Mouse (Mus musculus) midbrain, embryonic 14.5 days (tissue): ENCODE data around the gene Rps6kl1. TPM values are rescaled to one million over a fixed set of nuclear protein-coding genes. Genes with fewer than 3 reads are reported as not detected.
"Not testable (repeated sequence)": the region's sequence is repeated elsewhere in the genome, so short reads cannot be mapped to it uniquely, and the experiment has no call there.

Experiments used
- ATAC-seq: fragments of 200-750 bp; cut with Nextera tagmentation; 2 replicates; pipeline ENCODE4 v1.8.0; 2017; ENCODE audit warnings: moderate number of reproducible peaks, moderate library complexity; ENCODE audit not compliant: low FRiP score, low TSS enrichment
- DNase-seq: peaks from one replicate; pipeline ENCODE4 v3.0.0-alpha.2; 2015
- H3K27ac ChIP-seq: fragments of 300-500 bp; sonication (generic); replicated peaks from 2 replicates; pipeline ENCODE4 v1.5.1; 2014; ENCODE audit warnings: mild to moderate bottlenecking, low read depth, low read length, moderate library complexity
- H3K27me3 ChIP-seq: fragments of 300-500 bp; sonication (generic); 2 replicates; pipeline ENCODE4 v1.6.1; 2014; ENCODE audit warnings: low read length, control low read depth, mixed read lengths; ENCODE audit not compliant: control insufficient read depth, insufficient read depth
- H3K36me3 ChIP-seq: fragments of 300-500 bp; sonication (generic); 2 replicates; pipeline ENCODE4 v1.6.1; 2014; ENCODE audit warnings: low read length, control low read depth; ENCODE audit not compliant: control insufficient read depth, insufficient read depth
- H3K4me1 ChIP-seq: fragments of 300-500 bp; sonication (generic); 2 replicates; pipeline ENCODE4 v1.6.1; 2014; ENCODE audit warnings: mild to moderate bottlenecking, antibody characterized with exemption, low read length, control low read depth; ENCODE audit not compliant: control insufficient read depth, insufficient read depth
- H3K4me2 ChIP-seq: fragments of 300-500 bp; sonication (generic); 2 replicates; pipeline ENCODE4 v1.6.1; 2014; ENCODE audit warnings: mild to moderate bottlenecking, low read length, moderate library complexity
- H3K4me3 ChIP-seq: fragments of 300-500 bp; sonication (generic); replicated peaks from 2 replicates; pipeline ENCODE4 v1.5.1; 2014; ENCODE audit warnings: low read depth, low read length
- H3K9ac ChIP-seq: fragments of 300-500 bp; sonication (generic); replicated peaks from 2 replicates; pipeline ENCODE4 v1.6.1; 2014; ENCODE audit warnings: mild to moderate bottlenecking, low read length, moderate library complexity
- H3K9me3 ChIP-seq: fragments of 300-500 bp; sonication (generic); 2 replicates; pipeline ENCODE4 v1.6.1; 2016; ENCODE audit warnings: low read length, control low read depth, mixed read lengths; ENCODE audit not compliant: control insufficient read depth
- WGBS: fragments of 180-500 bp; shearing (Covaris S2); extraction: QIAGEN DNeasy Blood & Tissue Kit; methylation state at CpG from one replicate; pipeline ENCODE4 v1.1.7; 2014; 5-methylcytosine and 5-hydroxymethylcytosine counted together
- polyA plus RNA-seq: library from polyadenylated mRNA; unstranded; fragments of >200 nt; fragmentation: Nextera tagmentation; extraction: Ambion mirVana; gene quantifications from 2 replicates; pipeline ENCODE4 v1.2.1, GENCODE M21; 2014

Rps6kl1 gene
- polyA plus RNA-seq, 1 experiment from 2014 or later = 22.2 TPM

- no peaks in the 10 kb centered on the region for H3K9me3 ChIP-seq
- H3K27me3 ChIP-seq = no peaks in the 10 kb centered on the region
- no peak overlapping the region for H3K4me3 ChIP-seq
- no peak overlapping the region for H3K4me2 ChIP-seq
- ATAC-seq (no peak), DNase-seq (no peak)
- no peak overlapping the region for H3K9ac ChIP-seq
- no peak overlapping the region for H3K27ac ChIP-seq
- WGBS = 90% methylated on average over 14 of the region's 14 CpGs
- no peaks in the 10 kb centered on the region for H3K36me3 ChIP-seq
- no peaks in the 10 kb centered on the region for H3K4me1 ChIP-seq
Measured at GRCm38 (mm10) chr12:85157797-85158460, 6.9 kb upstream of the Rps6kl1 start.

- H3K4me1 ChIP-seq = no peaks in the 10 kb centered on the region
- no peak overlapping the region for H3K27ac ChIP-seq
- H3K4me2 ChIP-seq = no peak overlapping the region
- no peaks in the 10 kb centered on the region for H3K36me3 ChIP-seq
- DNase-seq (no peak), ATAC-seq (no peak)
- H3K9me3 ChIP-seq = no peaks in the 10 kb centered on the region
- no peak overlapping the region for H3K4me3 ChIP-seq
- H3K9ac ChIP-seq = no peak overlapping the region
- no peaks in the 10 kb centered on the region for H3K27me3 ChIP-seq
- WGBS = 77% methylated on average over 6 of the region's 6 CpGs
Measured at GRCm38 (mm10) chr12:85156324-85156723, 5.3 kb upstream of the Rps6kl1 start.

GRCm38 (mm10) chr12:85153011-85153410 lies 1.9 kb upstream of the Rps6kl1 start:
- Histone ChIP-seq H3K4me3 (no peak overlapping the region), H3K9me3 (no peaks in the 10 kb centered on the region), H3K4me1 (peaks cover 5% of the 10 kb centered on the region), H3K36me3 (no peaks in the 10 kb centered on the region), H3K27ac (no peak overlapping the region), H3K27me3 (no peaks in the 10 kb centered on the region), H3K4me2 (no peak overlapping the region), H3K9ac (no peak overlapping the region)
- no peak for DNase-seq
- 81% methylated on average over 3 of the region's 3 CpGs for WGBS
- no peak for ATAC-seq

- Histone ChIP-seq H3K9ac (peak overlapping the region; percentile 59), H3K4me3 (peak overlapping the region; percentile 51), H3K4me2 (peak overlapping the region; percentile 71), H3K9me3 (no peaks in the 10 kb centered on the region), H3K27ac (peak overlapping the region; percentile 46), H3K27me3 (no peaks in the 10 kb centered on the region), H3K36me3 (peaks cover 5% of the 10 kb centered on the region; the same call in 1 of the 2 replicates), H3K4me1 (peaks cover 5% of the 10 kb centered on the region)
- DNase-seq (peak; percentile 29), ATAC-seq (no peak)
- WGBS = 8% methylated on average over 20 of the region's 20 CpGs
Measured at GRCm38 (mm10) chr12:85150321-85151001, 603 bp downstream of the Rps6kl1 start.

GRCm38 (mm10) chr12:85146881-85147280 lies 4.2 kb downstream of the Rps6kl1 start:
- H3K9me3 ChIP-seq = no peaks in the 10 kb centered on the region
- H3K9ac ChIP-seq = no peak overlapping the region
- peaks cover 5% of the 10 kb centered on the region for H3K4me1 ChIP-seq
- no peak for DNase-seq
- WGBS = 81% methylated on average over 9 of the region's 9 CpGs
- no peak for ATAC-seq
- H3K4me2 ChIP-seq = no peak overlapping the region
- no peak overlapping the region for H3K27ac ChIP-seq
- no peaks in the 10 kb centered on the region for H3K27me3 ChIP-seq
- H3K36me3 ChIP-seq = peaks cover 11% of the 10 kb centered on the region; the same call in 1 of the 2 replicates
- no peak overlapping the region for H3K4me3 ChIP-seq

GRCm38 (mm10) chr12:85146355-85146754 lies 4.7 kb downstream of the Rps6kl1 start:
- Histone ChIP-seq H3K27me3 (no peaks in the 10 kb centered on the region), H3K4me3 (no peak overlapping the region), H3K9me3 (no peaks in the 10 kb centered on the region), H3K4me2 (no peak overlapping the region), H3K36me3 (peaks cover 11% of the 10 kb centered on the region; the same call in 1 of the 2 replicates), H3K9ac (no peak overlapping the region), H3K4me1 (peaks cover 5% of the 10 kb centered on the region), H3K27ac (no peak overlapping the region)
- WGBS = 28% methylated on average over 10 of the region's 11 CpGs
- no peak for DNase-seq
- ATAC-seq = no peak

- Histone ChIP-seq H3K36me3 (peaks cover 11% of the 10 kb centered on the region; the same call in 1 of the 2 replicates), H3K27me3 (no peaks in the 10 kb centered on the region), H3K4me1 (peaks cover 5% of the 10 kb centered on the region), H3K4me2 (no peak overlapping the region), H3K9ac (no peak overlapping the region), H3K4me3 (no peak overlapping the region), H3K27ac (no peak overlapping the region), H3K9me3 (no peaks in the 10 kb centered on the region)
- DNase-seq (no peak), ATAC-seq (no peak)
- whole genome bisulfite sequencing = 72% methylated on average over 9 of the region's 9 CpGs
Measured at GRCm38 (mm10) chr12:85145630-85146029, 5.4 kb downstream of the Rps6kl1 start.

- H3K4me1 ChIP-seq = no peaks in the 10 kb centered on the region
- H3K36me3 ChIP-seq = peaks cover 11% of the 10 kb centered on the region; the same call in 1 of the 2 replicates
- DNase-seq = no peak
- H3K27me3 ChIP-seq = no peaks in the 10 kb centered on the region
- ATAC-seq = no peak
- no peaks in the 10 kb centered on the region for H3K9me3 ChIP-seq
- H3K27ac ChIP-seq = no peak overlapping the region
- H3K4me3 ChIP-seq = no peak overlapping the region
- 88% methylated on average over 4 of the region's 4 CpGs for WGBS
- no peak overlapping the region for H3K9ac ChIP-seq
- no peak overlapping the region for H3K4me2 ChIP-seq
Measured at GRCm38 (mm10) chr12:85144821-85145220, 6.2 kb downstream of the Rps6kl1 start.

GRCm38 (mm10) chr12:85144276-85144675 lies 6.8 kb downstream of the Rps6kl1 start:
- not testable (repeated sequence) for H3K4me2 ChIP-seq, H3K9ac ChIP-seq, H3K4me3 ChIP-seq, H3K27me3 ChIP-seq, H3K9me3 ChIP-seq, H3K4me1 ChIP-seq, ATAC-seq, DNase-seq, H3K27ac ChIP-seq
- H3K36me3 ChIP-seq = peaks cover 16% of the 10 kb centered on the region
- 58% methylated on average over 2 of the region's 2 CpGs for WGBS
